Mouse (Mus musculus) E14TG2a.4 (cell line): ENCODE measurements at regions not wholly inside any gene's neighbourhood (a gene's known extent, or its start where the extent isn't known, plus 50 kb on each side); places are given as distances from the start of the nearest gene placed in this dataset.

ENCODE experiments used
- H3K27me3 ChIP-seq: 2 replicates; pipeline ENCODE4 v1.6.1; 2014; ENCODE audit warnings: low read length, control low read depth; ENCODE audit not compliant: insufficient read depth
- H3K36me3 ChIP-seq: 2 replicates; pipeline ENCODE4 v1.6.1; 2014; ENCODE audit warnings: low read length, control low read depth; ENCODE audit not compliant: insufficient read depth
- H3K4me1 ChIP-seq: replicated peaks from 2 replicates; pipeline ENCODE4 v1.6.1; 2014; ENCODE audit warnings: low read depth, low read length, control low read depth
- H3K4me3 ChIP-seq: replicated peaks from 2 replicates; pipeline ENCODE4 v1.5.1; 2014; ENCODE audit warnings: mild to moderate bottlenecking, low read length
- H3K9me3 ChIP-seq: 2 replicates; pipeline ENCODE4 v1.6.1; 2014; ENCODE audit warnings: low read length, control low read depth
- CTCF ChIP-seq: conservative IDR thresholded peaks from 2 replicates; pipeline ENCODE4 v1.5.1; 2014; ENCODE audit warnings: low read length
- NANOG ChIP-seq: IDR thresholded peaks from 2 replicates; pipeline ENCODE4 v1.6.1; 2014; ENCODE audit warnings: borderline replicate concordance, low read length, mixed read lengths
- POU5F1 ChIP-seq: IDR thresholded peaks from 2 replicates; pipeline ENCODE4 v1.6.1; 2014; ENCODE audit warnings: low read length, borderline replicate concordance

GRCm38 (mm10) chr2:46646366-46646765 is 1529.2 kb upstream of the Zeb2 start:
- no peak overlapping the region for H3K4me3 ChIP-seq
- H3K36me3 ChIP-seq: no peaks in the 10 kb centered on the region
- H3K4me1 ChIP-seq: no peaks in the 10 kb centered on the region
- no peaks in the 10 kb centered on the region for H3K27me3 ChIP-seq
- H3K9me3 ChIP-seq: no peaks in the 10 kb centered on the region
- TF ChIP-seq POU5F1 (no peak), NANOG (no peak), CTCF (no peak)

GRCm38 (mm10) chr2:46609217-46609616 is 1492.0 kb upstream of the Zeb2 start:
- Histone ChIP-seq H3K9me3 (no peaks in the 10 kb centered on the region), H3K27me3 (no peaks in the 10 kb centered on the region), H3K36me3 (no peaks in the 10 kb centered on the region), H3K4me3 (no peak overlapping the region), H3K4me1 (no peaks in the 10 kb centered on the region)
- no peak for TF ChIP-seq CTCF

GRCm38 (mm10) chr2:46581773-46582172 is 1464.6 kb upstream of the Zeb2 start:
- Histone ChIP-seq H3K27me3 (no peaks in the 10 kb centered on the region), H3K4me1 (no peaks in the 10 kb centered on the region), H3K36me3 (no peaks in the 10 kb centered on the region), H3K4me3 (no peak overlapping the region), H3K9me3 (no peaks in the 10 kb centered on the region)
- TF ChIP-seq CTCF: no peak
- no peak for TF ChIP-seq POU5F1
- TF ChIP-seq NANOG: no peak

DNA sequence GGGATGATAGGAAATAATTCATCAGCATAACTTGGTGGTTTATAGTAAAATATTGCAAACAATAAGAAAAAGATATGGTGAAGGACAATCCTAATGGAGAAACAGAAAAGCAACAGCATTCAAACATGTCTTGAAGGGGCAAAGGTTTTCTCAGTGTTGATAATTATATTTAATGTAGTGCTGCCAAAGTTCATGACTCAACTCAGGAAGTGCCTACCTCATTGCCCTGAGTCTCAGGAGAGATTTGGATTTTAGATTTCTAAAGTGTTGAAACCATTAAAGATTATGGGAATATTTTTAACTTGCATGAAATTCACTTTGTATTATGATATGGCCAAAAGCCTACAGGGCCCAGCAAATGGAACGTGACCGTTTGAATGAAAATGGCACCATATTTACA is 1453.2 kb upstream of the Zeb2 start:
- H3K9me3 ChIP-seq: no peaks in the 10 kb centered on the region
- TF ChIP-seq POU5F1 (no peak), NANOG (no peak), CTCF (no peak)
- H3K36me3 ChIP-seq: no peaks in the 10 kb centered on the region

GRCm38 (mm10) chr2:46533395-46533794 is 1416.2 kb upstream of the Zeb2 start:
- Histone ChIP-seq H3K4me3 (no peak overlapping the region), H3K4me1 (no peaks in the 10 kb centered on the region), H3K36me3 (no peaks in the 10 kb centered on the region), H3K27me3 (no peaks in the 10 kb centered on the region), H3K9me3 (no peaks in the 10 kb centered on the region)
- TF ChIP-seq CTCF (no peak), POU5F1 (no peak), NANOG (no peak)

More for the DNA sequence above, 1453.2 kb upstream of the Zeb2 start:
- no peaks in the 10 kb centered on the region for H3K4me1 ChIP-seq
- H3K27me3 ChIP-seq: no peaks in the 10 kb centered on the region
- no peak overlapping the region for H3K4me3 ChIP-seq

- Histone ChIP-seq H3K36me3 (no peaks in the 10 kb centered on the region), H3K4me3 (no peak overlapping the region), H3K9me3 (no peaks in the 10 kb centered on the region), H3K4me1 (peaks cover 3% of the 10 kb centered on the region; the same call in 1 of the 2 replicates), H3K27me3 (no peaks in the 10 kb centered on the region)
- no peak for TF ChIP-seq NANOG
- no peak for TF ChIP-seq POU5F1
- TF ChIP-seq CTCF: no peak
Observed at GRCm38 (mm10) chr2:46530686-46531085, 1413.5 kb upstream of the Zeb2 start.

DNA sequence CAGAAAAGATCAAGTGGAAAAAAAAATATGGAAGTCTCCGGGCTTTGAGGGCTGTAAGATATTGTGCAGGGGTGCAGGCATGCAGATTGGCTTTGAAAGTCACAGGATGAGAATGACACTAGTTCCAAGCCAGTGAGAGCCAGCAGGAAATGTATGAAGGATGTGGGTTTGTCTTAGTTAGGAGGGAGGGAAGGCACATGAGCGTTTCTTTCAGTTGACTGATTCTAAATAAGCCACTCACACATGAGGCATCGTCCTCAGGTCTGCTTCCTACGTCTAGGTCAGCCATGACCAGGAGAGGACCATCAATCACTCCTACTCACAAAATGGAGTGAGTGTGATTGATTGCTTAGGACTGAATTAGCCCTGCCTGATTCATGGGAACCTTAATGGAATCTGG is 1408.0 kb upstream of the Zeb2 start:
- TF ChIP-seq NANOG: no peak
- no peak for TF ChIP-seq CTCF
- TF ChIP-seq POU5F1: no peak
- H3K4me1 ChIP-seq: peaks cover 3% of the 10 kb centered on the region; the same call in 1 of the 2 replicates

DNA sequence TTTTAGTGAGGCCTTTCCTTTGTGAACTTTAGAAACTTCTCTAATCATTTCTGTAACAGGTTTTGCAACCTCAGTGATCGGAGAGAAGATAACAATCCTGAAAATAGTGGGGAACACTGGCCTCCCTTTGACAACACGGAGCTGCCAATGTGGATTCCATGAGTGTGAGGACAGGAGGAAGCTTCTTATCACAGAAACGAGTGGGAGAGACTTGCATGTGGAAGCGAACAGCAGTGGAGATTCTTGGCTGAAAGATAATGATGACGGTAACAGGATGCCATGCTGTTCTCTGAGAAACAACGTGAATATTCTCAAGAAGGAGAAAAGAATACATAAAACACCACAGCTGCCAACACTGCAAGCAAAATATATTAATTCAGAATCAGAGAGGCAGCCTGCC is 1407.4 kb upstream of the Zeb2 start:
- TF ChIP-seq NANOG (no peak), POU5F1 (no peak), CTCF (no peak)
- Histone ChIP-seq H3K36me3 (no peaks in the 10 kb centered on the region), H3K4me3 (no peak overlapping the region), H3K27me3 (no peaks in the 10 kb centered on the region), H3K9me3 (no peaks in the 10 kb centered on the region), H3K4me1 (peaks cover 3% of the 10 kb centered on the region; the same call in 1 of the 2 replicates)

More for the DNA sequence above, 1408.0 kb upstream of the Zeb2 start:
- Histone ChIP-seq H3K36me3 (no peaks in the 10 kb centered on the region), H3K9me3 (no peaks in the 10 kb centered on the region), H3K27me3 (no peaks in the 10 kb centered on the region), H3K4me3 (no peak overlapping the region)

GRCm38 (mm10) chr2:46521147-46521965 is 1404.2 kb upstream of the Zeb2 start:
- no peaks in the 10 kb centered on the region for H3K36me3 ChIP-seq
- TF ChIP-seq CTCF (no peak), POU5F1 (no peak), NANOG (no peak)
- H3K4me3 ChIP-seq: no peak overlapping the region
- H3K9me3 ChIP-seq: no peaks in the 10 kb centered on the region
- no peaks in the 10 kb centered on the region for H3K4me1 ChIP-seq
- no peaks in the 10 kb centered on the region for H3K27me3 ChIP-seq
